Mouse (Mus musculus): Measurements from ENCODE around the gene Mcam.

DNA sequence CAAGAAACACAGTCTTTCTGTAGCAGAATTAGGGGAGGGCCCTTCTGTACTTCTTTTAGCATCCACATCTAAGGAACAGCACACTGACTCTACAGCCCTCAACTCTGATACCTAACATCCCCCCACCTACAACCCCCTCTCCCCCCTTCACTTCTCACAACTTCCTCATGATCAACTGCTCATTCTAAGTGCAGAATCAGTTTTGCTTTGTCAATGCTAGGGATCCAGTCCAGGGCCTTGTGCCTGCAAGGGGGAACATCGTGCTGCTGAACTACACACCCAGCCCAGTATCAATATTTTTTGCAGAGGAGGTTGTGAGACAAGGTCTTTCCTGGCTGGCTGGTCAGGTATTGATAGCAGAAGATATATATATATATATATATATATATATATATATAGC is 41.7 kb downstream of the Mcam start:
- no peak for TF ChIP-seq CTCF (IDR thresholded peaks at IDR 0.05; ENCODE audit: control insufficient read depth, insufficient read depth, insufficient replicate concordance, low read depth, low read length)
- no peak for TF ChIP-seq POLR2A (IDR thresholded peaks at IDR 0.05; ENCODE audit: control insufficient read depth, low read depth, low read length)
